Mouse (Mus musculus): ENCODE data around the gene Cdc25a. TPM values are rescaled to one million over a fixed set of nuclear protein-coding genes. Genes with fewer than 3 reads are reported as not detected.

The Cdc25a gene
- polyA plus RNA-seq, 1 experiment from 2014 or later = 36.3 TPM

Small RNA genes lying within 50 kb of the gene (microRNA-seq; reads per million reads assigned to microRNA genes)
- gene Mir7089 = 1.5 reads per million

Other genes with a start within 250 kb of the Cdc25a start
- 0.13 TPM in 1 of 2 replicates, not detected in the other for gene Fbxw24, start 249.5 kb upstream of the Cdc25a start, polyA plus RNA-seq (2016; fragmentation: Nextera tagmentation; extraction: Ambion mirVana)
- not detected in 2 replicates for gene Fbxw25, start 210.9 kb upstream of the Cdc25a start, polyA plus RNA-seq (2016; fragmentation: Nextera tagmentation; extraction: Ambion mirVana)
- not detected in 2 replicates for gene Fbxw18, start 172.9 kb upstream of the Cdc25a start, polyA plus RNA-seq (2016; fragmentation: Nextera tagmentation; extraction: Ambion mirVana)
- not detected in 2 replicates for gene Fbxw26, start 129.5 kb upstream of the Cdc25a start, polyA plus RNA-seq (2016; fragmentation: Nextera tagmentation; extraction: Ambion mirVana)
- gene Fbxw27, start 84.9 kb upstream of the Cdc25a start, polyA plus RNA-seq (2016; fragmentation: Nextera tagmentation; extraction: Ambion mirVana) = not detected in 2 replicates
- gene Spink8, start 63.3 kb upstream of the Cdc25a start, polyA plus RNA-seq (2016; fragmentation: Nextera tagmentation; extraction: Ambion mirVana) = not detected in 2 replicates
- 64.5 and 66.7 TPM in 2 replicates for gene Nme6, start 42.8 kb upstream of the Cdc25a start, polyA plus RNA-seq (2016; fragmentation: Nextera tagmentation; extraction: Ambion mirVana)
- 1.8 and 2.2 TPM in 2 replicates for gene Camp, start 26.0 kb upstream of the Cdc25a start, polyA plus RNA-seq (2016; fragmentation: Nextera tagmentation; extraction: Ambion mirVana)
- gene Map4, start 55.9 kb downstream of the Cdc25a start, polyA plus RNA-seq (2016; fragmentation: Nextera tagmentation; extraction: Ambion mirVana) = 141 and 161 TPM in 2 replicates
- 172 and 185 TPM in 2 replicates for gene Smarcc1, start 242.1 kb downstream of the Cdc25a start, polyA plus RNA-seq (2016; fragmentation: Nextera tagmentation; extraction: Ambion mirVana)
- gene Dhx30, start 242.3 kb downstream of the Cdc25a start, polyA plus RNA-seq (2016; fragmentation: Nextera tagmentation; extraction: Ambion mirVana) = 200 and 203 TPM in 2 replicates